Mouse (Mus musculus) bone marrow, adult 2 months (tissue): Measurements from ENCODE around the gene Hivep3. TPM values are rescaled to one million over a fixed set of nuclear protein-coding genes. Genes with fewer than 3 reads are reported as not detected.

Experiments used
- H3K27ac ChIP-seq: fragments of 200-500 bp; 2 replicates; pipeline ENCODE4 v1.5.1; 2012; ENCODE audit warnings: low read depth, mild to moderate bottlenecking, control low read depth, inconsistent platforms, low read length; ENCODE audit not compliant: control insufficient read depth, poor library complexity, insufficient read depth
- H3K4me1 ChIP-seq: fragments of 200-500 bp; 2 replicates; pipeline ENCODE4 v1.6.1; 2011; ENCODE audit warnings: low read length; ENCODE audit not compliant: control insufficient read depth, insufficient read depth
- H3K4me3 ChIP-seq: fragments of 200-500 bp; replicated peaks from 2 replicates; pipeline ENCODE3; 2011; ENCODE audit warnings: mild to moderate bottlenecking, low read depth, low read length, control low read depth; ENCODE audit not compliant: control insufficient read depth
- CTCF ChIP-seq: fragments of 200-500 bp; IDR thresholded peaks from 2 replicates; pipeline ENCODE4 v1.5.1; 2011; ENCODE audit warnings: low read length, control low read depth; ENCODE audit not compliant: control insufficient read depth, insufficient read depth
- POLR2A ChIP-seq: fragments of 200-500 bp; IDR thresholded peaks from 2 replicates; pipeline ENCODE4 v1.6.1; 2011; ENCODE audit warnings: low read depth, mild to moderate bottlenecking, control low read depth, low read length, borderline replicate concordance; ENCODE audit not compliant: control insufficient read depth
- WGBS: fragments of 180-500 bp; shearing (Covaris S2); methylation state at CpG from one replicate; pipeline ENCODE4 v1.1.7; 2018; 5-methylcytosine and 5-hydroxymethylcytosine counted together
- polyA plus RNA-seq: library from polyadenylated mRNA; stranded (reverse); fragments of >200 nt; gene quantifications from 2 replicates; pipeline ENCODE4 v1.2.4, GENCODE M21; 2011; ENCODE audit warnings: low replicate concordance; ENCODE audit not compliant: missing spikeins, insufficient read depth, insufficient read length

Hivep3 gene
- polyA plus RNA-seq, 1 experiment = 7.3 TPM

- TF ChIP-seq CTCF (no peak), POLR2A (no peak)
- H3K4me3 ChIP-seq = no peak overlapping the region
- 84% methylated on average over 8 of the region's 8 CpGs for WGBS
- no peaks in the 10 kb centered on the region for H3K4me1 ChIP-seq
- H3K27ac ChIP-seq = no peak overlapping the region
Measured at GRCm38 (mm10) chr4:119921723-119922266, 188.2 kb downstream of the Hivep3 start.

- no peak for TF ChIP-seq CTCF
- TF ChIP-seq POLR2A = no peak
- WGBS = 59% methylated on average over 8 of the region's 8 CpGs
- Histone ChIP-seq H3K27ac (no peak overlapping the region), H3K4me3 (no peak overlapping the region), H3K4me1 (no peaks in the 10 kb centered on the region)
Measured at GRCm38 (mm10) chr4:119922945-119923344, 189.4 kb downstream of the Hivep3 start.

GRCm38 (mm10) chr4:119923410-119923809 is 189.8 kb downstream of the Hivep3 start:
- WGBS = 58% methylated on average over 3 of the region's 3 CpGs
- no peak for TF ChIP-seq POLR2A
- TF ChIP-seq CTCF = no peak
- H3K27ac ChIP-seq = no peak overlapping the region
- H3K4me3 ChIP-seq = no peak overlapping the region
- no peaks in the 10 kb centered on the region for H3K4me1 ChIP-seq

GRCm38 (mm10) chr4:119925052-119925451 is 191.5 kb downstream of the Hivep3 start:
- Histone ChIP-seq H3K4me1 (no peaks in the 10 kb centered on the region), H3K4me3 (no peak overlapping the region), H3K27ac (no peak overlapping the region)
- TF ChIP-seq CTCF (no peak), POLR2A (no peak)

- Histone ChIP-seq H3K4me3 (no peak overlapping the region), H3K27ac (no peak overlapping the region), H3K4me1 (no peaks in the 10 kb centered on the region)
- TF ChIP-seq CTCF (no peak), POLR2A (no peak)
- WGBS = 81% methylated on average over 8 of the region's 8 CpGs
Measured at GRCm38 (mm10) chr4:119931923-119932322, 198.3 kb downstream of the Hivep3 start.

- no peak for TF ChIP-seq POLR2A
- Histone ChIP-seq H3K4me3 (no peak overlapping the region), H3K27ac (no peak overlapping the region), H3K4me1 (no peaks in the 10 kb centered on the region)
- 81% methylated on average over 13 of the region's 13 CpGs for WGBS
Measured at GRCm38 (mm10) chr4:119932549-119933257, 199.1 kb downstream of the Hivep3 start.

- Histone ChIP-seq H3K4me1 (no peaks in the 10 kb centered on the region), H3K4me3 (no peak overlapping the region), H3K27ac (no peak overlapping the region)
- WGBS = 71% methylated on average over 4 of the region's 4 CpGs
- TF ChIP-seq POLR2A (no peak), CTCF (no peak)
Measured at GRCm38 (mm10) chr4:119934901-119935300, 201.3 kb downstream of the Hivep3 start.

GRCm38 (mm10) chr4:119937876-119938275 is 204.3 kb downstream of the Hivep3 start:
- 75% methylated on average over 7 of the region's 7 CpGs for WGBS
- Histone ChIP-seq H3K27ac (no peak overlapping the region), H3K4me3 (no peak overlapping the region), H3K4me1 (no peaks in the 10 kb centered on the region)
- no peak for TF ChIP-seq POLR2A
- no peak for TF ChIP-seq CTCF

GRCm38 (mm10) chr4:119938518-119938917 is 204.9 kb downstream of the Hivep3 start:
- H3K4me1 ChIP-seq = no peaks in the 10 kb centered on the region
- no peak overlapping the region for H3K27ac ChIP-seq
- TF ChIP-seq CTCF (no peak), POLR2A (no peak)
- H3K4me3 ChIP-seq = no peak overlapping the region
- WGBS = 76% methylated on average over 4 of the region's 4 CpGs

GRCm38 (mm10) chr4:119939786-119940185 is 206.2 kb downstream of the Hivep3 start:
- Histone ChIP-seq H3K27ac (no peak overlapping the region), H3K4me1 (no peaks in the 10 kb centered on the region), H3K4me3 (no peak overlapping the region)
- 80% methylated on average over 6 of the region's 6 CpGs for WGBS
- no peak for TF ChIP-seq POLR2A
